Mouse (Mus musculus) CH12.LX (cell line): ENCODE data around the gene Col16a1. TPM values are rescaled to one million over a fixed set of nuclear protein-coding genes. Genes with fewer than 3 reads are reported as not detected.

Source experiments
- DNase-seq: peaks from one replicate; pipeline ENCODE4 v3.0.0-alpha.2; 2013; ENCODE audit errors: extremely low read depth
- H3K27ac ChIP-seq: 2 replicates; pipeline ENCODE4 v1.5.1; 2012; ENCODE audit warnings: low read depth, mild to moderate bottlenecking, control low read depth, moderate library complexity; ENCODE audit not compliant: insufficient read depth
- H3K27me3 ChIP-seq: replicated peaks from 2 replicates; pipeline ENCODE3; 2012; ENCODE audit warnings: inconsistent platforms
- H3K36me3 ChIP-seq, 2 experiments: replicated peaks in 1 of 2; 2 replicates each; pipeline versions ENCODE3 to v1.6.1; 2012; ENCODE audit warnings: inconsistent platforms in 1 of 2, low read length in 1 of 2, mild to moderate bottlenecking in 1 of 2, mixed read lengths in 1 of 2, moderate library complexity in 1 of 2; ENCODE audit not compliant: control insufficient read depth in 1 of 2, insufficient read depth in 1 of 2
- H3K4me1 ChIP-seq, 2 experiments: 2 replicates each; pipeline ENCODE4 v1.6.1; 2012; ENCODE audit warnings: inconsistent platforms in 1 of 2, moderate library complexity in 1 of 2; ENCODE audit not compliant: insufficient read depth in 2 of 2, control insufficient read depth in 1 of 2
- H3K4me2 ChIP-seq: 2 replicates; pipeline ENCODE4 v1.6.1; 2012; ENCODE audit warnings: low read depth, mild to moderate bottlenecking, control low read depth; ENCODE audit not compliant: poor library complexity, insufficient read depth, severe bottlenecking
- H3K4me3 ChIP-seq, 3 experiments: fragments of 150-350 bp in 1 of 3; sonication (generic) in 1 of 3; replicated peaks in 1 of 3; 2 replicates each; pipeline versions ENCODE3 to v1.5.1; 2011 to 2012; ENCODE audit warnings: low read depth in 2 of 3, low read length in 2 of 3, mild to moderate bottlenecking in 2 of 3, moderate library complexity in 2 of 3, control low read depth in 1 of 3, improper control_type of control experiment in 1 of 3, inconsistent platforms in 1 of 3, mixed read lengths in 1 of 3; ENCODE audit not compliant: poor library complexity in 1 of 3
- H3K79me2 ChIP-seq: replicated peaks from 2 replicates; pipeline ENCODE4 v1.6.1; 2012; ENCODE audit warnings: mild to moderate bottlenecking, moderate library complexity; ENCODE audit not compliant: control insufficient read depth, poor library complexity, insufficient read depth, severe bottlenecking; ENCODE audit errors: extremely low read depth
- H3K9ac ChIP-seq: 2 replicates; pipeline ENCODE4 v1.6.1; 2012; ENCODE audit warnings: low read depth, mild to moderate bottlenecking, control low read depth, moderate library complexity; ENCODE audit not compliant: insufficient read depth
- H3K9me3 ChIP-seq: replicated peaks from 2 replicates; pipeline ENCODE3; 2012; ENCODE audit warnings: low read length, inconsistent platforms, mixed read lengths
- CTCF ChIP-seq, 2 experiments: IDR thresholded peaks in 1 of 2; conservative IDR thresholded peaks in 1 of 2; 2 replicates each; pipeline ENCODE4 v1.5.1; 2011 to 2012; ENCODE audit warnings: low read depth in 2 of 2, low read length in 2 of 2, improper control_type of control experiment in 1 of 2, inconsistent platforms in 1 of 2, mild to moderate bottlenecking in 1 of 2, moderate library complexity in 1 of 2
- ETS1 ChIP-seq: conservative IDR thresholded peaks from 2 replicates; pipeline ENCODE4 v1.6.1; 2012; ENCODE audit warnings: low read depth, mild to moderate bottlenecking, inconsistent platforms, low read length, improper control_type of control experiment, moderate library complexity
- IRF4 ChIP-seq: IDR thresholded peaks from 2 replicates; pipeline ENCODE4 v1.6.1; 2014; ENCODE audit warnings: low read depth, mild to moderate bottlenecking, inconsistent platforms, low read length, improper control_type of control experiment
- JUND ChIP-seq: conservative IDR thresholded peaks from 2 replicates; pipeline ENCODE4 v1.6.1; 2011; ENCODE audit warnings: low read depth, low read length, improper control_type of control experiment
- MAFK ChIP-seq: IDR thresholded peaks from 2 replicates; pipeline ENCODE4 v1.6.1; 2011; ENCODE audit warnings: low read length, improper control_type of control experiment; ENCODE audit not compliant: insufficient replicate concordance
- MAX ChIP-seq: IDR thresholded peaks from 2 replicates; pipeline ENCODE4 v1.6.1; 2011; ENCODE audit warnings: low read length, improper control_type of control experiment
- MEF2A ChIP-seq: IDR thresholded peaks from 2 replicates; pipeline ENCODE4 v1.6.1; 2014; ENCODE audit warnings: low read depth, mild to moderate bottlenecking, inconsistent platforms, low read length, improper control_type of control experiment, borderline replicate concordance
- MXI1 ChIP-seq: IDR thresholded peaks from 2 replicates; pipeline ENCODE4 v1.6.1; 2011; ENCODE audit warnings: mild to moderate bottlenecking, low read depth, low read length, improper control_type of control experiment
- NELFE ChIP-seq: IDR thresholded peaks from 2 replicates; pipeline ENCODE4 v1.6.1; 2011; ENCODE audit warnings: low read depth, low read length, improper control_type of control experiment
- NRF1 ChIP-seq: IDR thresholded peaks from 2 replicates; pipeline ENCODE4 v1.6.1; 2014; ENCODE audit warnings: low read depth, mild to moderate bottlenecking, inconsistent platforms, low read length, improper control_type of control experiment, moderate library complexity
- PAX5 ChIP-seq: IDR thresholded peaks from 2 replicates; pipeline ENCODE4 v1.6.1; 2012; ENCODE audit warnings: low read length, inconsistent platforms, mixed read lengths
- POLR2A ChIP-seq: IDR thresholded peaks from 2 replicates; pipeline ENCODE4 v1.6.1; 2011; ENCODE audit warnings: low read depth, mild to moderate bottlenecking, improper control_type of control experiment, low read length
- POLR2AphosphoS2 ChIP-seq: IDR thresholded peaks from 2 replicates; pipeline ENCODE4 v1.6.1; 2011; ENCODE audit warnings: low read depth, low read length, improper control_type of control experiment
- RAD21 ChIP-seq: IDR thresholded peaks from 2 replicates; pipeline ENCODE4 v1.6.1; 2011; ENCODE audit warnings: low read depth, mild to moderate bottlenecking, low read length, improper control_type of control experiment, moderate library complexity
- RCOR1 ChIP-seq: conservative IDR thresholded peaks from 2 replicates; pipeline ENCODE4 v1.6.1; 2012; ENCODE audit warnings: low read depth, mild to moderate bottlenecking, inconsistent platforms, low read length, improper control_type of control experiment
- TCF12 ChIP-seq: IDR thresholded peaks from 2 replicates; pipeline ENCODE4 v1.6.1; 2014; ENCODE audit warnings: low read depth, mild to moderate bottlenecking, inconsistent platforms, low read length, improper control_type of control experiment
- UBTF ChIP-seq: IDR thresholded peaks from 2 replicates; pipeline ENCODE4 v1.6.1; 2012; ENCODE audit warnings: low read depth, mild to moderate bottlenecking, inconsistent platforms, low read length, improper control_type of control experiment, moderate library complexity
- USF2 ChIP-seq: conservative IDR thresholded peaks from 2 replicates; pipeline ENCODE4 v1.6.1; 2011; ENCODE audit warnings: low read depth, low read length, improper control_type of control experiment
- ZKSCAN1 ChIP-seq: IDR thresholded peaks from 2 replicates; pipeline ENCODE4 v1.6.1; 2012; ENCODE audit warnings: low read depth, inconsistent platforms, low read length, improper control_type of control experiment, borderline replicate concordance
- ZMIZ1 ChIP-seq: IDR thresholded peaks from 2 replicates; pipeline ENCODE4 v1.6.1; 2012; ENCODE audit warnings: low read depth, mild to moderate bottlenecking, inconsistent platforms, low read length, improper control_type of control experiment
- ZNF384 ChIP-seq: IDR thresholded peaks from 2 replicates; pipeline ENCODE4 v1.6.1; 2012; ENCODE audit warnings: low read depth, low read length, improper control_type of control experiment, inconsistent platforms
- dilution Hi-C: fragments of 300-500 bp; cut with MboI; formaldehyde crosslinking; loops from 2 replicates; pipeline ENCODE4 v1.14.3; 2020; ENCODE audit warnings: low sequenced_read_pairs; ENCODE audit not compliant: extremely low pct_unique_long_range_greater_than_20kb, extremely low pct_ligation_motif_present
- in situ Hi-C: fragments of 300-500 bp; cut with MboI; formaldehyde crosslinking; loops from 3 replicates; pipeline ENCODE4 v1.14.3; 2019; ENCODE audit warnings: low sequenced_read_pairs, low pct_ligation_motif_present, low pct_unique_long_range_greater_than_20kb, mixed read lengths
- polyA plus RNA-seq: library from polyadenylated mRNA; unstranded; fragments of >175 nt; gene quantifications from 2 replicates; pipeline ENCODE4 v1.2.1, GENCODE M21; 2012; ENCODE audit warnings: low read depth; ENCODE audit not compliant: insufficient read length
- total RNA-seq, 2 experiments: library from RNA; depleted of rRNA; stranded (reverse); fragments of 300-350 nt in 1 of 2; fragments of >200 nt in 1 of 2; gene quantifications; 2 replicates each; pipeline ENCODE4 v1.2.3; 2012 to 2014

Gene Col16a1
- total RNA-seq (2012; rRNA removed) = 0.13 TPM in 1 of 2 replicates, not detected in the other
- total RNA-seq (2014; rRNA removed) = not detected in 2 replicates
- polyA plus RNA-seq = not detected in 2 replicates

DNA sequence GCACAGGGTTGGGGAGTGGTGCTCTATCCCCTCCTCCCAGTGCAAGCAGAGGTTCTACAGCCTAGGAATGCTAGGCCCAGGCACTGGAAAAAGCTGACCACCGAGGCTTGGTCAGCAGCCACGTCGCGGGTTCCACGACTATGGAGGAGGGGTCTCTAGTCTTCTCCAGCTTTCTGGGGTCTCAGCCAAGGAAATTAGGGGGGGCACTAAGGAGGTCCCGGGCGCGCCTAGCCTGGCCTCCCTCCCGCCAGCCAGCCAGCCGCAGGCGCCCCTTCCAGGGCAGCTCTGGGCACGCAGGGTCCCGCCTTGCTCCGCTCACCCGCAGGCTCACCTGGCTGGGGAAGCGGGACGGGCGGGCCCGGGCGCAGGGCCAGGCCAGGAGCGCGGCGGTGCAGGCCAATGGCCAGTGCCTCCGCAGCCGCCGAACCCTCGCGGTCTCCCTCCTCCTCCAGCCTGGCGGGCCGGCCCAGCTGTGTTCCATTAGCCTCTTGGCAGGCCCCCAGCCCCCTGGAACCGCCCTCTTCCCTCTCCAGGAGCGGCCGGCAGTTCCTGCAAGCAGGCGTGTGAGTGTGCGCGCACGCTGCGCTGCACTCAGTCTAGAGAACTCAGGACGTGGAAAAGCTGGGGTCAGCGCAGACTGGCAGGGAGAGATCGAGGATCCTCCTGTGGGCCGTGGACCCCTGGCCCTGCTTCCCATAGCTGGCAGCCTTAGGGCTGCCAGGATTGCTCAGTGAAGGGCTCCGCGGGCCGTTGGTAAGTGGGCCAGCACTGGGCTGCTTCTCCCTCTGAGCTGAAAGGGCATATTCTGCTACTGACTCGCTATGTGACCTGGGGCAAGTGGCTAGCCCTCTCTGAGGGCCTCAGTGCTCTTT lies at the start of gene Col16a1:
Col16a1 (plus strand) TSS at position 510 of the 872 bp plus-strand sequence.
- H3K4me1 ChIP-seq = peaks cover 11 to 26% of the 10 kb centered on the region in 2 experiments
- no peaks in the 10 kb centered on the region for H3K36me3 ChIP-seq
- H3K9me3 ChIP-seq = peaks cover 7% of the 10 kb centered on the region
- no peak within 1 kb of the TSS for H3K9ac ChIP-seq
- dilution Hi-C loops = no loop called here
- no peak within 1 kb of the TSS for H3K4me3 ChIP-seq
- no peak within 1 kb of the TSS for H3K4me2 ChIP-seq
- H3K27me3 ChIP-seq = peaks cover 54% of the 10 kb centered on the region
- H3K27ac ChIP-seq = no peak within 1 kb of the TSS
- TF ChIP-seq ETS1 = no peak
- TF ChIP-seq USF2 = no peak
- TF ChIP-seq ZMIZ1 = no peak
- TF ChIP-seq CTCF (conservative IDR thresholded peaks at IDR 0.05 in 1 of 2, IDR thresholded peaks at IDR 0.05 in 1 of 2; ENCODE audit: low read depth in 2 of 2, low read length in 2 of 2) = no peak
- no peak for TF ChIP-seq POLR2AphosphoS2
- TF ChIP-seq ZNF384 = no peak
- TF ChIP-seq TCF12 = no peak
- no peak for TF ChIP-seq POLR2A
- TF ChIP-seq UBTF = no peak
- TF ChIP-seq JUND = no peak
- no peak for TF ChIP-seq MEF2A
- no peak for TF ChIP-seq ZKSCAN1
- TF ChIP-seq RAD21 = no peak
- no peak for TF ChIP-seq MAX
- TF ChIP-seq PAX5 = no peak
- TF ChIP-seq, all 38 proteins: peak for 0
- no peaks in the 10 kb centered on the region for H3K79me2 ChIP-seq
- in situ Hi-C loops = no loop called here
- DNase-seq = no peak

DNA sequence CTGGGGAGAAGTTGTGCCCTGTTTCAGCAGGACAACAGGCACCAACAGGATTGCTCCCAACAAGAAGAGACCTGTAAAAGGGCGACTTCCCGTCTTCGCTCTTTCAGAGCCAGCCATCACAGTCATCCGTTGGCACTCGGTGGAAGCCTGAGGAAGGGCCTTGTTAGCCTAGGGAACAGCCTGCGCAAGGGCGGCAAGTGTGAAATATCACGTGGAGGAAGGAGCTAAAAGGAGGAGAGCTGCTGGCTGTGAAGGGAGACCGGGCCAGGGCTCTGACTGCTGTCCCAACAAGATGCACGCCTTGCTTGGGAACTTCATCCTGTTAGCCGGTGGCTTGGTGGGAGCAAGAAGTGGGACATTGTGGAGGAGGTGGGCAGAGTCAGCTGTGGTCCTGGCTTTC lies 49.5 kb upstream of the Col16a1 start:
- dilution Hi-C loops = no loop called here
- Histone ChIP-seq H3K9me3 (no peaks in the 10 kb centered on the region), H3K27me3 (peaks cover 91% of the 10 kb centered on the region), H3K27ac (no peak overlapping the region), H3K36me3 (no peaks in the 10 kb centered on the region), H3K4me3 (no peak overlapping the region), H3K79me2 (no peaks in the 10 kb centered on the region), H3K4me1 (no peaks in the 10 kb centered on the region; a peak in 1 of 4 replicates), H3K4me2 (no peak overlapping the region), H3K9ac (no peak overlapping the region)
- DNase-seq = no peak
- in situ Hi-C loops = no loop called here
- no peak for TF ChIP-seq UBTF
- no peak for TF ChIP-seq MXI1
- no peak for TF ChIP-seq POLR2AphosphoS2
- TF ChIP-seq NRF1 = no peak
- no peak for TF ChIP-seq RCOR1
- TF ChIP-seq ZMIZ1 = no peak
- TF ChIP-seq MAFK = no peak
- TF ChIP-seq IRF4 = no peak
- TF ChIP-seq NELFE = no peak
